Mouse (Mus musculus) layer of hippocampus, postnatal 36 days (tissue): ENCODE results near the gene Naa80. TPM values are rescaled to one million over a fixed set of nuclear protein-coding genes. Genes with fewer than 3 reads are reported as not detected.
"Not testable (repeated sequence)": the region's sequence is repeated elsewhere in the genome, so short reads cannot be mapped to it uniquely, and the experiment has no call there.

Source experiments
- DNase-seq, 2 experiments: peaks; one replicate each; pipeline ENCODE4 v3.0.0; 2022
- total RNA-seq, 2 experiments: library from RNA; stranded (reverse); gene quantifications; 2 replicates each; pipeline ENCODE4 v1.2.3; 2021

The Naa80 gene
- total RNA-seq, 2 experiments from 2014 or later, result 13.5 to 13.8 TPM

- DNase-seq, result no peak
These were observed 27.4 kb upstream of the Naa80 start, which contains the start of gene Rassf1 for GRCm38 (mm10) chr9:107551117-107551889. Rassf1 (plus strand) TSS chr9:107551555.

- DNase-seq, result no peak
These were observed 26.8 kb upstream of the Naa80 start for GRCm38 (mm10) chr9:107551890-107552355.

- DNase-seq, result no peak
These were observed 25.8 kb upstream of the Naa80 start for GRCm38 (mm10) chr9:107552690-107553393.

- no peak for DNase-seq
These were observed 25.0 kb upstream of the Naa80 start for GRCm38 (mm10) chr9:107553541-107554318.

GRCm38 (mm10) chr9:107554319-107554825, 24.3 kb upstream of the Naa80 start:
- peak; percentile 91 for DNase-seq

GRCm38 (mm10) chr9:107555031-107555457, 23.6 kb upstream of the Naa80 start:
- DNase-seq, result no peak

GRCm38 (mm10) chr9:107555701-107556100, 23.0 kb upstream of the Naa80 start:
- DNase-seq, result no peak

GRCm38 (mm10) chr9:107556346-107556745, 22.3 kb upstream of the Naa80 start:
- no peak for DNase-seq

GRCm38 (mm10) chr9:107563029-107563581, 15.6 kb upstream of the Naa80 start, which contains the start of gene Tusc2:
Tusc2 (plus strand) TSS chr9:107563255.
- DNase-seq, result peak; percentile 94 to 95

- DNase-seq, result not testable (repeated sequence)
These were observed 13.1 kb upstream of the Naa80 start for GRCm38 (mm10) chr9:107565556-107565955.

GRCm38 (mm10) chr9:107566041-107566709, 12.5 kb upstream of the Naa80 start:
- DNase-seq, result peak in 1 of 2 experiments; percentile 55

GRCm38 (mm10) chr9:107566855-107567254, 11.8 kb upstream of the Naa80 start:
- DNase-seq, result no peak

GRCm38 (mm10) chr9:107567702-107568319, 10.9 kb upstream of the Naa80 start, which contains the start of gene Hyal2:
Hyal2 (plus strand) TSS chr9:107567945.
- no peak for DNase-seq

- peak; percentile 80 to 81 for DNase-seq
These were observed 10.1 kb upstream of the Naa80 start for GRCm38 (mm10) chr9:107568331-107569261.

- DNase-seq, result no peak
These were observed 9.4 kb upstream of the Naa80 start for GRCm38 (mm10) chr9:107569270-107569669.

GRCm38 (mm10) chr9:107570016-107570415, 8.7 kb upstream of the Naa80 start:
- no peak for DNase-seq

- no peak for DNase-seq
These were observed 7.8 kb upstream of the Naa80 start for GRCm38 (mm10) chr9:107570845-107571244.

GRCm38 (mm10) chr9:107571534-107572326, 7.0 kb upstream of the Naa80 start:
- no peak for DNase-seq

GRCm38 (mm10) chr9:107572327-107572662, 6.4 kb upstream of the Naa80 start:
- no peak for DNase-seq
